Mouse (Mus musculus): ENCODE data around the gene Polr2b.

Gene Polr2b

GRCm38 (mm10) chr5:77385221-77385620 is 75.3 kb downstream of the Polr2b start:
- in situ Hi-C loops (cut with MboI, MseI): loop anchor here (10.0 kb wide), 1 partner anchor 1240 kb away; the partner anchor contains the start of gene Srd5a3

- in situ Hi-C loops (cut with MboI, MseI): loop anchor here (10.0 kb wide), 1 partner anchor 1241 kb away; the partner anchor contains the start of gene Srd5a3
Observed at GRCm38 (mm10) chr5:77385900-77386595, 76.1 kb downstream of the Polr2b start.

GRCm38 (mm10) chr5:77386596-77387413 is 76.9 kb downstream of the Polr2b start:
- in situ Hi-C loops (cut with MboI, MseI): loop anchor here (10.0 kb wide), 1 partner anchor 1242 kb away; the partner anchor contains the start of gene Srd5a3

GRCm38 (mm10) chr5:77387414-77387704 is 77.4 kb downstream of the Polr2b start:
- in situ Hi-C loops (cut with MboI, MseI): loop anchor here (10.0 kb wide), 1 partner anchor 1243 kb away; the partner anchor contains the start of gene Srd5a3

GRCm38 (mm10) chr5:77388359-77388758 is 78.4 kb downstream of the Polr2b start:
- in situ Hi-C loops (cut with MboI, MseI): loop anchor here (10.0 kb wide), 1 partner anchor 1244 kb away; the partner anchor contains the start of gene Srd5a3

GRCm38 (mm10) chr5:77390272-77390671 is 80.3 kb downstream of the Polr2b start:
- in situ Hi-C loops (cut with MboI, MseI): loop anchor here (10.0 kb wide), 1 partner anchor 735 kb away; the partner anchor contains the start of gene C530008M17Rik

GRCm38 (mm10) chr5:77393094-77393619 is 83.2 kb downstream of the Polr2b start:
- in situ Hi-C loops (cut with MboI, MseI): loop anchor here (10.0 kb wide), 1 partner anchor 738 kb away; the partner anchor contains the start of gene C530008M17Rik

GRCm38 (mm10) chr5:77393990-77394618 is 84.2 kb downstream of the Polr2b start:
- in situ Hi-C loops (cut with MboI, MseI): loop anchor here (10.0 kb wide), 1 partner anchor 739 kb away; the partner anchor contains the start of gene C530008M17Rik

- in situ Hi-C loops (cut with MboI, MseI): loop anchor here (10.0 kb wide), 1 partner anchor 744 kb away; the partner anchor contains the start of gene C530008M17Rik
Observed at GRCm38 (mm10) chr5:77398285-77399057, 88.5 kb downstream of the Polr2b start.

Measured in T-helper 2 cell (primary cell).